Mouse (Mus musculus) inflammation-experienced regulatory T-cells (primary cell): ENCODE results near the gene Sun2. TPM values are rescaled to one million over a fixed set of nuclear protein-coding genes. Genes with fewer than 3 reads are reported as not detected.

Source experiments
- polyA plus RNA-seq, 2 experiments: library from polyadenylated mRNA; unstranded; fragments of 100-300 nt; shearing (Covaris generic); gene quantifications; one replicate each; pipeline ENCODE4 v1.2.1; 2017

Sun2 gene
- 10 to 100 TPM; 30.0 to 67.5 TPM for polyA plus RNA-seq

DNA sequence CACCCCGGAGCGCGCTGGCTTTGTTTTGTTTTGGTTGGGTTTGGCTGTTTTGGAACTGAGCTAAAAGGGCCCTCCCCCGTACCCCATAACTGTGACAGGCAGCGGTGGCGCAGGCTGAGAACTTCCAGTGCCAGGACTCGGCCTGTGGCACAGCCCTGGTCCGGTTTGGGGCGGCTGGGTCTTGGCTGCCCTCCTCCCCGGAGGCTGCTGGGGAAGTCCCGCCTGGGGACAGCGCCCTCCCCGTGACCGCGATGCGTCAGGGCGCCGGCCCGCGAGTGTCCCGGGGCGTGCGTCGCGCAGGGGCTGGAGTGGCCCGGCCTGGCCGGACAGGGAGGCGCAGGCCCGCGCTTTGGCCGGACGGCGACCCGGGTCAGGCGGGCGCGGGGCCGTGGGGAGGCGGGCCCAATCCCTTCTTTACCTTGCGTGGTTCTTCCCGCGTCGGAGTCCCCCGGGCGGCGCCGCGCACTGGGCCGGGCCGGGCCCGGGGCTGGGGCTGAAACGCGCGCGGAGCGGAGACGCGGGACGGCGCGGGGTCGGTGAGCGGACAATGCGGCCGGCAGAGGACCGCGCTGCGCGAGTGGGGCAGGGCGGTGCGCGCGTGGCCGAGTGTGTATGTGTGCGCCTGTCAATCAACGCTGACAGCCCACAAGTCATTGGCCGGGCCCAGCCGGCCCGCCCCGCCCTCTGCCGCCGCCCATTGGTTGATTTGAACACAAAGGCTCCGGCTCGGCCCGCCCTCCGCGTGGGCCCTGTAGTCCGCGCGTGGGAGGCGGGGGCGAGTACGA lies at the start of gene Sun2:
Gene Sun2, minus strand, starts transcription at position 616 of the 785 bp plus-strand sequence.

DNA sequence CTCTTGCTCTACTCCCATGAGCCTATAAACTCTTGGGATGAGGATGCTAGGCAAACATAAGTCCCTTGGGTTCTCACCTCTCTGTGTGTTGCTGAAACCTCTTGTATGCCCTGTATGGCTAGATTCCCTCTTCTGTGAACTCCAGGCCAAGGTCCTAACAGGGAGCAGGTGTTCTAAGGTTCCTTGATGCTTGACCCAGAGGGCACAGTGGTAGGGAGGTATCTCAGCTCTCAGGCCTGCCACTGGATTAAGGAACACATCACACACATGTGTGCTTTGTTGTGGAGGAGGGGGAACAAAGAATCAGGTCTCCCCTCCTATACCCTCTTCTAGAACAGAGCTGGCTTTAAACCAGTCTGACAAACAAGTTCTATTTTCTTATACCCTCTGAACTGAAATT lies 35.4 kb upstream of the Sun2 start, which contains the start of gene Dnal4:
Gene Dnal4, minus strand, starts transcription at position 101 of the 400 bp plus-strand sequence.

DNA sequence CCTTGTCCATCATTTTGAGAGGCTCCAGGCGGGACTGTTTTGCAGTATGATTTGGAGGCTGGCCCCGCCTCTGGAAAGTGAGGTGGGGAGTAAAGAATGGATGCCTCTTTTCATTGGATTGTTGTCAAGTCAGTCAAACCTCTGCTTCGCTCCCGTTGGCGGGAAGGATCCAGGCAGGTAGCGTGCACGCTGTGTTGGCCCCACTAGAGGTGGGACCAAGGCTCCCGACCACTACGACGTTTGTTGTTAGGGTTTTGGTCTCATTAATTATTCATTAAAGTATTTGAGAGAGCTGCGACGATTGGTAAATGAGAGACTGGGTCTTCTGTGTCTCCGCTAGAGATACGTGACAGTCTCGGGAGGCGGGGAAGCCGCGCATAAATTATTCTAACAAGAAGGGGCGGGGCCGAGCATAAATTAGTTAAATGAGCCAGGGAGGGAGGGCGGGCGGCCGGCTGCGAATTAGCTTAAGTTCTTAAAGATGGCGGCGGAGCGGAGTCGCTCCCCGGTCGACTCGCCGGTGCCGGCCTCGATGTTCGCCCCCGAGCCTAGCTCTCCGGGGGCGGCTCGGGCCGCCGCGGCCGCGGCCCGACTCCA lies 51.8 kb downstream of the Sun2 start, which contains the start of gene Gtpbp1:
Gene Gtpbp1, plus strand, starts transcription at position 420 of the 597 bp plus-strand sequence.

DNA sequence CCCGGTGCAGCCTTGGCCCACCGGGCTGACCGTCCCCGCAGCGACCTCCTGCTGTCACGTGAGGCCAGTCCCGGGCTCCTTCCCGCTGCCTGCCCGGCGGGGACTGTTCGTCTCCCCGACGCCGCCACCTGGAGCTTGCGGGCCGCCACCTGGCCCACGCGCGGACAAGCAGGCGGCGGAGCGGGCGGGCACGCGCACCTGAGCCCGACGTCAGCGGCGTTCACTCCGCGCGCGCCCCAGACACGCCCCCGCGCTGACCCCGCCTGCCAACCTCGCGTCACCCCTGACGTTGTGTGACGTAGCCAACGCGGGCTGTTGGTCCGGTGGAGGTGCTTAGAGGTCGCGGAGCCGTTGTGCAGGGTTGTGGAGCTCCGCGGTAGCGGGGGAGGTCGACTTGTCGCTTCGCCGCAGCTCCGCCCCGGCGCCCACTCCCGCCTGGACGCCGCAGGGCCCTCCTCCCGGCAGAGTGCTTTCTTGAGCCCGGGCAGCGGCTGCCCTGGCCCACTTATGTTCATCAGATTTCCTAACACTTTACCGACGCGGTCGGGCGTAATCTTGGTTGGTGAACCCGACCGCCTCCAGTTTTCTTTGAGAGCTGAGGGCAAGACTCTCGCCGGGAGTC lies 54.6 kb downstream of the Sun2 start, which contains the start of gene Josd1:
Gene Josd1, minus strand, starts transcription at position 274 of the 622 bp plus-strand sequence.

Other genes with a start within 250 kb of the Sun2 start
- under 1 TPM in 1 of 2 experiments, not detected in 1; 0.34 TPM for gene Kcnj4, start 237.3 kb downstream of the Sun2 start, polyA plus RNA-seq
- under 1 TPM in 1 of 2 experiments, not detected in 1; 0.95 TPM for gene Kdelr3, start 226.1 kb downstream of the Sun2 start, polyA plus RNA-seq
- gene Ddx17, start 195.8 kb downstream of the Sun2 start, polyA plus RNA-seq, result 10 to 100 TPM; 37.2 to 40.4 TPM
- under 1 TPM in 1 of 2 experiments, not detected in 1; 0.29 TPM for gene Dmc1, start 137.4 kb downstream of the Sun2 start, polyA plus RNA-seq
- gene Fam227a, start 83.6 kb downstream of the Sun2 start, polyA plus RNA-seq, result 1 to 10 TPM in 1 of 2 experiments, under 1 TPM in 1; 0.48 to 3.5 TPM
- gene Cby1, start 83.3 kb downstream of the Sun2 start, polyA plus RNA-seq, result 10 to 100 TPM; 15.7 to 20.6 TPM
- gene Tomm22, start 71.7 kb downstream of the Sun2 start, polyA plus RNA-seq, result 100 to 1,000 TPM; 195 to 206 TPM
- gene Josd1, start 54.6 kb downstream of the Sun2 start, polyA plus RNA-seq, result 10 to 100 TPM; 27.7 to 29.4 TPM
- gene Gtpbp1, start 51.7 kb downstream of the Sun2 start, polyA plus RNA-seq, result 100 to 1,000 TPM; 101 to 125 TPM
- gene Dnal4, start 35.3 kb upstream of the Sun2 start, polyA plus RNA-seq, result 10 to 100 TPM; 10.8 to 15.2 TPM
- under 1 TPM; 0.25 to 0.77 TPM for gene Nptxr, start 62.2 kb upstream of the Sun2 start, polyA plus RNA-seq
- not detected for gene Npcd, start 91.7 kb upstream of the Sun2 start, polyA plus RNA-seq
- 10 to 100 TPM; 29.2 to 47.0 TPM for gene Cbx6, start 92.2 kb upstream of the Sun2 start, polyA plus RNA-seq
- gene Apobec3, start 149.1 kb upstream of the Sun2 start, polyA plus RNA-seq, result 100 to 1,000 TPM; 351 to 448 TPM
- 100 to 1,000 TPM; 154 to 175 TPM for gene Cbx7, start 228.6 kb upstream of the Sun2 start, polyA plus RNA-seq